Mouse (Mus musculus): ENCODE results near the gene Smg5. TPM values are rescaled to one million over a fixed set of nuclear protein-coding genes. Genes with fewer than 3 reads are reported as not detected.

Gene Smg5
- polyA plus RNA-seq, 1 experiment: 65.6 TPM

- WGBS: 76% methylated on average over 10 of the region's 10 CpGs
- Histone ChIP-seq H3K4me3 (replicated peaks; ENCODE audit: control insufficient read depth, low read depth, low read length) (no peak overlapping the region), H3K4me1 (ENCODE audit: control insufficient read depth, insufficient read depth, low read length) (no peaks in the 10 kb centered on the region; the same call in 1 of the 2 replicates), H3K27ac (ENCODE audit: control insufficient read depth, insufficient read depth, low read depth, low read length, poor library complexity) (no peak overlapping the region)
- TF ChIP-seq POLR2A (IDR thresholded peaks at IDR 0.05; ENCODE audit: borderline replicate concordance, control insufficient read depth, low read depth, low read length): no peak
- TF ChIP-seq CTCF (IDR thresholded peaks at IDR 0.05; ENCODE audit: control insufficient read depth, insufficient read depth, low read length): no peak
Measured at GRCm38 (mm10) chr3:88403522-88404230, 67.6 kb downstream of the Smg5 start.

- no peak overlapping the region for H3K27ac ChIP-seq (ENCODE audit: control insufficient read depth, insufficient read depth, low read depth, low read length, poor library complexity)
- TF ChIP-seq CTCF (IDR thresholded peaks at IDR 0.05; ENCODE audit: control insufficient read depth, insufficient read depth, low read length) (peak; percentile 72), POLR2A (IDR thresholded peaks at IDR 0.05; ENCODE audit: borderline replicate concordance, control insufficient read depth, low read depth, low read length) (no peak)
- WGBS: 2% methylated on average over 2 of the region's 2 CpGs
- no peak overlapping the region for H3K4me3 ChIP-seq (replicated peaks; ENCODE audit: control insufficient read depth, low read depth, low read length)
- H3K4me1 ChIP-seq (ENCODE audit: control insufficient read depth, insufficient read depth, low read length): peaks cover 2% of the 10 kb centered on the region; the same call in 1 of the 2 replicates
Measured at GRCm38 (mm10) chr3:88407090-88407489, 71.0 kb downstream of the Smg5 start.

- 70% methylated on average over 7 of the region's 7 CpGs for WGBS
- Histone ChIP-seq H3K4me1 (ENCODE audit: control insufficient read depth, insufficient read depth, low read length) (peaks cover 2% of the 10 kb centered on the region; the same call in 1 of the 2 replicates), H3K27ac (ENCODE audit: control insufficient read depth, insufficient read depth, low read depth, low read length, poor library complexity) (no peak overlapping the region), H3K4me3 (replicated peaks; ENCODE audit: control insufficient read depth, low read depth, low read length) (no peak overlapping the region)
- no peak for TF ChIP-seq CTCF (IDR thresholded peaks at IDR 0.05; ENCODE audit: control insufficient read depth, insufficient read depth, low read length)
- no peak for TF ChIP-seq POLR2A (IDR thresholded peaks at IDR 0.05; ENCODE audit: borderline replicate concordance, control insufficient read depth, low read depth, low read length)
Measured at GRCm38 (mm10) chr3:88407529-88407928, 71.5 kb downstream of the Smg5 start.

- Histone ChIP-seq H3K4me3 (replicated peaks; ENCODE audit: control insufficient read depth, low read depth, low read length) (peak overlapping the region; percentile 90), H3K4me1 (ENCODE audit: control insufficient read depth, insufficient read depth, low read length) (peaks cover 2% of the 10 kb centered on the region; the same call in 1 of the 2 replicates), H3K27ac (ENCODE audit: control insufficient read depth, insufficient read depth, low read depth, low read length, poor library complexity) (no peak overlapping the region)
- no peak for TF ChIP-seq POLR2A (IDR thresholded peaks at IDR 0.05; ENCODE audit: borderline replicate concordance, control insufficient read depth, low read depth, low read length)
- no peak for TF ChIP-seq CTCF (IDR thresholded peaks at IDR 0.05; ENCODE audit: control insufficient read depth, insufficient read depth, low read length)
- 28% methylated on average over 5 of the region's 5 CpGs for WGBS
Measured at GRCm38 (mm10) chr3:88408953-88409352, 72.9 kb downstream of the Smg5 start.

GRCm38 (mm10) chr3:88409741-88410644, 73.9 kb downstream of the Smg5 start, which contains the start of gene Pmf1:
Gene Pmf1 (minus strand): TSS chr3:88410331.
- WGBS: under 1% methylated on average over 54 of the region's 54 CpGs
- Histone ChIP-seq H3K4me3 (replicated peaks; ENCODE audit: control insufficient read depth, low read depth, low read length) (peak within 1 kb of the TSS; percentile 90), H3K4me1 (ENCODE audit: control insufficient read depth, insufficient read depth, low read length) (peaks cover 2% of the 10 kb centered on the region; the same call in 1 of the 2 replicates), H3K27ac (ENCODE audit: control insufficient read depth, insufficient read depth, low read depth, low read length, poor library complexity) (peak within 1 kb of the TSS; percentile 89)
- TF ChIP-seq POLR2A (IDR thresholded peaks at IDR 0.05; ENCODE audit: borderline replicate concordance, control insufficient read depth, low read depth, low read length) (peak; percentile 97), CTCF (IDR thresholded peaks at IDR 0.05; ENCODE audit: control insufficient read depth, insufficient read depth, low read length) (no peak)

- H3K4me3 ChIP-seq (replicated peaks; ENCODE audit: control insufficient read depth, low read depth, low read length): no peak overlapping the region
- peak overlapping the region; percentile 69; the same call in 1 of the 2 replicates for H3K27ac ChIP-seq (ENCODE audit: control insufficient read depth, insufficient read depth, low read depth, low read length, poor library complexity)
- TF ChIP-seq CTCF (IDR thresholded peaks at IDR 0.05; ENCODE audit: control insufficient read depth, insufficient read depth, low read length): no peak
- no peak for TF ChIP-seq POLR2A (IDR thresholded peaks at IDR 0.05; ENCODE audit: borderline replicate concordance, control insufficient read depth, low read depth, low read length)
- peaks cover 2% of the 10 kb centered on the region; the same call in 1 of the 2 replicates for H3K4me1 ChIP-seq (ENCODE audit: control insufficient read depth, insufficient read depth, low read length)
- WGBS: 37% methylated on average over 7 of the region's 7 CpGs
Measured at GRCm38 (mm10) chr3:88410645-88411031, 74.6 kb downstream of the Smg5 start.

GRCm38 (mm10) chr3:88411681-88412080, 75.6 kb downstream of the Smg5 start:
- WGBS: 82% methylated on average over 4 of the region's 4 CpGs
- TF ChIP-seq POLR2A (IDR thresholded peaks at IDR 0.05; ENCODE audit: borderline replicate concordance, control insufficient read depth, low read depth, low read length): peak; percentile 18; the same call in 1 of the 2 replicates
- no peak for TF ChIP-seq CTCF (IDR thresholded peaks at IDR 0.05; ENCODE audit: control insufficient read depth, insufficient read depth, low read length)
- Histone ChIP-seq H3K27ac (ENCODE audit: control insufficient read depth, insufficient read depth, low read depth, low read length, poor library complexity) (peak overlapping the region; percentile 69), H3K4me1 (ENCODE audit: control insufficient read depth, insufficient read depth, low read length) (peaks cover 2% of the 10 kb centered on the region; the same call in 1 of the 2 replicates), H3K4me3 (replicated peaks; ENCODE audit: control insufficient read depth, low read depth, low read length) (no peak overlapping the region)

Other genes with a start within 250 kb of the Smg5 start
- gene Mef2d, start 193.9 kb upstream of the Smg5 start, polyA plus RNA-seq (2011; ENCODE audit: insufficient read depth, insufficient read length, low replicate concordance, missing spikeins): 39.7 and 64.7 TPM in 2 replicates
- not detected in 2 replicates for gene Rhbg, start 81.6 kb upstream of the Smg5 start, polyA plus RNA-seq (2011; ENCODE audit: insufficient read depth, insufficient read length, low replicate concordance, missing spikeins)
- not detected in 2 replicates for gene Gm38392, start 49.0 kb upstream of the Smg5 start, polyA plus RNA-seq (2011; ENCODE audit: insufficient read depth, insufficient read length, low replicate concordance, missing spikeins)
- gene Tsacc, start 39.3 kb upstream of the Smg5 start, polyA plus RNA-seq (2011; ENCODE audit: insufficient read depth, insufficient read length, low replicate concordance, missing spikeins): 2.1 and 16.1 TPM in 2 replicates
- 63.5 and 81.0 TPM in 2 replicates for gene Cct3, start 39.1 kb upstream of the Smg5 start, polyA plus RNA-seq (2011; ENCODE audit: insufficient read depth, insufficient read length, low replicate concordance, missing spikeins)
- 18.0 and 79.0 TPM in 2 replicates for gene Glmp, start 11.2 kb upstream of the Smg5 start, polyA plus RNA-seq (2011; ENCODE audit: insufficient read depth, insufficient read length, low replicate concordance, missing spikeins)
- gene Tmem79, start 112 bp upstream of the Smg5 start, polyA plus RNA-seq (2011; ENCODE audit: insufficient read depth, insufficient read length, low replicate concordance, missing spikeins): 1.8 and 3.1 TPM in 2 replicates
- gene Paqr6, start 28.3 kb downstream of the Smg5 start, polyA plus RNA-seq (2011; ENCODE audit: insufficient read depth, insufficient read length, low replicate concordance, missing spikeins): 3.6 TPM in 1 of 2 replicates, not detected in the other
- gene Bglap3, start 36.5 kb downstream of the Smg5 start, polyA plus RNA-seq (2011; ENCODE audit: insufficient read depth, insufficient read length, low replicate concordance, missing spikeins): 2.0 TPM in 1 of 2 replicates, not detected in the other
- 13.5 and 129 TPM in 2 replicates for gene Bglap2, start 42.4 kb downstream of the Smg5 start, polyA plus RNA-seq (2011; ENCODE audit: insufficient read depth, insufficient read length, low replicate concordance, missing spikeins)
- 56.2 and 336 TPM in 2 replicates for gene Bglap, start 48.2 kb downstream of the Smg5 start, polyA plus RNA-seq (2011; ENCODE audit: insufficient read depth, insufficient read length, low replicate concordance, missing spikeins)
- gene Pmf1, start 74.1 kb downstream of the Smg5 start, polyA plus RNA-seq (2011; ENCODE audit: insufficient read depth, insufficient read length, low replicate concordance, missing spikeins): 60.1 and 67.5 TPM in 2 replicates
- 15.7 and 17.4 TPM in 2 replicates for gene Slc25a44, start 88.9 kb downstream of the Smg5 start, polyA plus RNA-seq (2011; ENCODE audit: insufficient read depth, insufficient read length, low replicate concordance, missing spikeins)
- 43.9 and 131 TPM in 2 replicates for gene Sema4a, start 124.9 kb downstream of the Smg5 start, polyA plus RNA-seq (2011; ENCODE audit: insufficient read depth, insufficient read length, low replicate concordance, missing spikeins)
- gene Lmna, start 173.7 kb downstream of the Smg5 start, polyA plus RNA-seq (2011; ENCODE audit: insufficient read depth, insufficient read length, low replicate concordance, missing spikeins): 58.9 and 69.6 TPM in 2 replicates
- gene Mex3a, start 196.1 kb downstream of the Smg5 start, polyA plus RNA-seq (2011; ENCODE audit: insufficient read depth, insufficient read length, low replicate concordance, missing spikeins): 0.77 and 2.2 TPM in 2 replicates
- 1.4 TPM in 1 of 2 replicates, not detected in the other for gene Rab25, start 212.0 kb downstream of the Smg5 start, polyA plus RNA-seq (2011; ENCODE audit: insufficient read depth, insufficient read length, low replicate concordance, missing spikeins)
- 82.9 and 126 TPM in 2 replicates for gene Lamtor2, start 216.8 kb downstream of the Smg5 start, polyA plus RNA-seq (2011; ENCODE audit: insufficient read depth, insufficient read length, low replicate concordance, missing spikeins)
- 20.9 and 25.2 TPM in 2 replicates for gene Ubqln4, start 217.5 kb downstream of the Smg5 start, polyA plus RNA-seq (2011; ENCODE audit: insufficient read depth, insufficient read length, low replicate concordance, missing spikeins)
- 46.1 and 84.8 TPM in 2 replicates for gene Ssr2, start 239.6 kb downstream of the Smg5 start, polyA plus RNA-seq (2011; ENCODE audit: insufficient read depth, insufficient read length, low replicate concordance, missing spikeins)

All from bone marrow, adult 2 months (tissue).